Mouse (Mus musculus) retina, embryonic 14.5 days (tissue): ENCODE measurements around the gene Parp16.
A peak's percentile ranks its signal among the peaks of the same experiment; 100 is the strongest.
"Not testable (repeated sequence)": the region's sequence is repeated elsewhere in the genome, so short reads cannot be mapped to it uniquely, and the experiment has no call there.

Experiments
- DNase-seq: peaks from one replicate; pipeline ENCODE4 v3.0.0-alpha.2; 2015; ENCODE audit warnings: low spot score

Gene Parp16

GRCm38 (mm10) chr9:65208293-65209179 is 13.4 kb downstream of the Parp16 start:
- no peak for DNase-seq

- DNase-seq, result no peak
Measured at GRCm38 (mm10) chr9:65211598-65211997, 16.4 kb downstream of the Parp16 start.

GRCm38 (mm10) chr9:65214425-65214777 is 19.2 kb downstream of the Parp16 start:
- no peak for DNase-seq

DNA sequence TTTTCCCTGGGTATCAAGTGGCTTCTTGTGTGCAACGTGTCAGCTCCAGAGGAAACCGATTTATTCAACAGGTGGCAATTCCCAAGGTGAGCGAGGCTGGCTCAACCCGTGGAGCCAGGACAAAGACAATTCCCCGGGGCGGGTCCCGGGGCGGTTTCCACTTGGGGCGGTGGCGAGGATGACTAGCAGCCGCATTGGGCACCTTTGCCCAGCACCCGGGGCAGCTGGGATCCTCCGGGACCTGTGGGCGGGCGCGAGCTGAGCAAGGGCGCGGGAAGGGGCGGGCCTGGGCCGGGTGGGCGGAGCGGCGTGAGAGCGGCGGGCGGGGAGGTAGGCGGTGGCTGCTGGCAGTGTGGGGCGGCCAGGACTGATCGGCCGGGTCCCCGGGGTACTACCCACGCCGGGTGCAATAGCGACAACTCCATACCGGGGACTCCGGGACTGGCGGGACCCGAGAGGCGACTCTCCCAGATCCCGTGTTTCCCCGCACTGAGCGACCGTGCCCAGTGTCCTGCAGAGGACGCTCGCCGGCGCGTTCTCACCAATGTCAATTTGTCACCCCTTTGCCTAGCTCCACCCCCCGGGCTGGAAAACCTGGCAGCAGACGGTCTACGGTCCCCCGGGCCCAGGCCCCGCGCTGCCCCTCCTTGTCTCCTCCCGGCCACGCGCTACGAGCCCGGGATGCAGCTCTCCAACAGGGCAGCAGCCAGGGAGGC is 19.8 kb downstream of the Parp16 start:
- DNase-seq, result peak; percentile 85

DNA sequence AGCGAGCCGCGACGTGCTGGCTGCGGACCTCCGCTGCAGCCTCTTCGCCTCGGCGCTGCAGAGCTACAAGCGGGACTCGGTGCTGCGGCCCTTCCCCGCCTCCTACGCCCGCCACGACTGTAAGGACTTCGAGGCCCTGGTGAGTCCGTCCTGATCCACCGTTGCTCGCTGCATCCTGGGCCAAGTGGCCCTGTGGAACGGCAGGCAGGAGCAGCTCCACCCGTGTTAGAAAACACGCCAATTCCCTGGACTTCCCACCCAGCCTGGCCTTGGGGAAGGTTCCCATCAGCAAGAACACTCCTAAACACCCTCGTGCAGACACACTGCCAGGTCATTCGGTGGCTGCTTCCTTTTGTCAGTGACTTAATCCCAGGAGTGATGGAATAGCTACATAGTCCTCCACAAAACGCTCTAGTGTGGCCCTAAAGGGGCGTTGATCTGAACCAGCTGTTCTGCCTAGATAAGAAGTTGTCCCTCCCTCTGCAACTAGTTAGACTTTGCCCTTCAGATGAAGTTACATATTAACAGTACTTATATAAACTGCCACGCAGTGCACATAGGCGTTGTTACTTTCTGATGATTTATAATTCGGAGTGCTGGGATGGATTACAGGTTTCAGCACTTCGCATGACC is 20.5 kb downstream of the Parp16 start:
- DNase-seq, result no peak

DNA sequence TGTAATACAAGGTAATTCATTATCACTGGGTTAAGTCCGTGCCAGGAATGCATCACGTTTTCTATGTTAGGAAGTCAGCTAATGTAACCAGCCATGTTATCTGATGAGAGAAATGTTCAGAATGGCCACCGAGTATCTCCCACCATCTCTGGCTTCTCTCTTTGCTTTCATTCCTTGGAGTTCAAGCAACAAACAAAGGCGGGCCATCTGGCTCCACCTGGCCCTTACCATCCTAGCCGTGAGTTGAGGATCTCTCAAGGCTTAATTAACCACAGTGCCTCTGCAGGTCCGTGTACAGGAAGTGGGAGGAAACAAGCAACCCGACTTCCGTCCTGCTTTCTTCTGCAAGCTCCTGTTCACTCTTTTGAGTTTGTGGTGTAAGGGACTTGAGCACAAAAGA is 21.8 kb downstream of the Parp16 start:
- no peak for DNase-seq

- no peak for DNase-seq
Measured at GRCm38 (mm10) chr9:65217661-65218060, 22.5 kb downstream of the Parp16 start.

- DNase-seq, result no peak
Measured at GRCm38 (mm10) chr9:65218916-65219315, 23.8 kb downstream of the Parp16 start.

GRCm38 (mm10) chr9:65220398-65220797 is 25.2 kb downstream of the Parp16 start:
- not testable (repeated sequence) for DNase-seq

DNA sequence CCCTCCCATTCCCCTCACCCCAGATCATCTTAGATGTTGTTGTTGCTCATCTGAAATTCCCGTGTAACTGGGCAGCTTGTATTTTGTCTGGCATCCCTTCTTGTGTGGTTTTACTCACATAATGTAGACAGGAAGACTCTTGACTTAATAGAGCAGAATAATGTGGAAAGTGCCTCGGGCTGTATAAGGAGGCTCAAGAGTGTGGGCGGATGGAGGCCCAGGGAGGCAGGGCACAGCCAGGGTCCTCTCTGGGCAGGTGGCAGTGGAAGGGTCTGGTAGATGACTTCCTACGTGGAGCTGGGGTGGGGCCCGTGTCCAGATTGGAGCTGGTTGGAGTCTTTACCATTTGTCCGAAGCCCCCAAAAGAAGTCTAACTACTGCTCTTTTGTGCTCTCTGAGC is 28.8 kb downstream of the Parp16 start:
- DNase-seq, result peak; percentile 34

GRCm38 (mm10) chr9:65225795-65226194 is 30.6 kb downstream of the Parp16 start:
- peak; percentile 71 for DNase-seq

DNA sequence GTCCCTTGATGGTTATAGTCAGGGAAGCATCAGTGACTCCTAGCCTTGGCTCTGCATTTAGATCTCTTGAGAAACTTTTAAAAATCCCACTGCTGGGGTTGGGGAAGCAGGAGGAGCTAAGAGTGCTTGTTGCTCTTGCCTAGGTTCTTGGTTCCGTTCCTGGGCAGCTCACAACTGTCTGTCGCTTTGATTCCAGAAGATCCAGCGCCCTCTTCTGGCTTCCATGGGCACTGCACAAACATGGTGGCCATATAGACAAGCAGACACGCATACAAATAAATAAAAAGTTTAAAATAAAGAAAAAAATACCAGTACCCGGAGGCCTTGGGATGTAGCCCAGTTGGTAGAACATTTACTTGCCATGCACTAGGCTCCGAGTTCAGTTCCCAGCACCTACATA is 35.1 kb downstream of the Parp16 start:
- DNase-seq, result no peak

DNA sequence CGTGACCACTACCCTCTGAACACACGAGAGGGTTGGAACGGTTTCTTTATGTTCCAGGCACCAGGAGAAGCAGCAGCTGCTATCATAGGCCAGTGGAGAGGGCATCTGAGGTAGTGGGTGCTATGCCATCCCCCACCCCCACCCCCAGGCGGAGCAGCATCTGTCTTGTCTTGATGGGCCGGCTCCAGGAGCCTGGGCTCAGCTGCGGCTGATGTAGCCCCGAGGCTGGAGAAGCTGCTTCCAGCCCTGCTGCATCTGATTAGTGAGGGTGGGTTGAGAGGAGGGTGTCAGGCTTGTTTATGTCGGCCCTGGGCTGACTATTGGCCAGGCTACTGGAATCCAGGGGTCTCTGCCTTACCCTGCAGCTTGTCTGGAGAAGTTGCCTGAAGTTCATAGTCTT is 36.1 kb downstream of the Parp16 start:
- DNase-seq, result peak; percentile 32

DNA sequence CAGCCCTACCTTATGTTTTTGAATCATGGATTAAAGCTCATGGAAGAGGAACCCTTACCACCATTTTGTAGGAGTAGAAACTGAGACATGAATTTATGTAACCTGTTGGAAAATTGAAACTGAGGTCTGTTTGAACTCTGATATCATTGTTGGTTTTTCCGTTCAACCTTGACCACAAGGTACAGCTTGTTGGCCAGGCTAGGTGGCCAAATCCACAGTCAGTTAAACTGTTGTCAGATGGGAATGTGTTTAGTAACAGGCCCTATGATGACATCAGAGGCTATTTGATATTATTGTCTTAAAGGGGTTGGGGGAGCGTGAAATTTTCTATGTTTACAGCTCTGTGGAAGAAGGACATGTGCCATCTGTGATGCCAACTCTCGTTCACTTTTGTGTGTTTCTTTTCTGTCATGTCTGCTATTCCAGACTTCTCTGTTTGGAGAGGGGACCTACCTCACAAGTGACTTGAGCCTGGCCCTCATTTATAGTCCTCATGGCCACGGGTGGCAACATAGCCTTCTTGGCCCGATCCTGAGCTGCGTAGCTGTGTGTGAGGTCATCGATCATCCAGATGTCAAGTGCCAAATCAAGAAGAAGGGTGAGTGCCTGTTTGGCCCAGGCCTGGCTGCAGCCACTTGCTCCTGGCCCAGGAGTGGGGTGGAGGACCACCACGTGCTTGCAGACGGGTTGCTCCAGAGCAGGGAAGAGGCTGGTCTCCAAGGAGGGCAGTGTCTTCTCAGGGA is 38.3 kb downstream of the Parp16 start:
- no peak for DNase-seq

DNA sequence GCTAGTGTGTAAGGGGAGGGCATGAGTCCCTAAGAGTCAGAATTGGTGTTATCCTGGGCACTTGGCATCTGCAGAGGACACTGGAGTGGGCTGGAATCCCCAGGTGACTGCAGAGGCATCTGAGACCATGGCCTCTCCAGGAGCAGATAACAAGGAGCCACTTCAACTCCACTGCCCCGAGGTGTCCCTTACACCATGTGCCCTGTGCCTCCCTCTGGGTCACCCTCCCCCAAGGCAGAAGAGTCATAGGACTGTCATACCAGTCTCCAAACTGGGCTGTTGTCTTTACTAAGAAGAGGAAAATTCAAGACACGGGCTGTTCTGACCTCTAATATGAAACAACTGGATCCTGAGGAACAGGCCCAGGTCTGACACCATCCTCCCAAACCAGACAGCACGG is 39.6 kb downstream of the Parp16 start:
- no peak for DNase-seq

DNA sequence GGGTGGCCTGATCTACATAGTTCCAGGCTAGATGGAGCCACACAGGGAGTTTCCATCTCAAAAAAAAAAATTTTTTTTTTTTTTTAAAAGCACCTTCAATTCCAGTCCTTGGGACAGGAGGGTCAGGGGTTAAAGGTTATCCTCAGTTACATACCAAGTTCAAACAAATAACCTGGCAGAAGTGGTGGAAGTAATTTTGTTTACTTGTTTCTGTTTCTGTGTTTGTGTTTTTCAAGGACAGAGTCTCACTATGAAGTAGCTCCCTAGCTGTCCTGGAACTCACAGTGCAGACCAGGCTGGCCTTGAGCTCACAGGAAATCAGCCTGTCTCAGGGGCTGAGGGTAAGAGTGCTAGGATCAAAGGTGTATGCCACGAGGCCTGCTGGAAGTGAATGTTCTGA is 40.4 kb downstream of the Parp16 start:
- no peak for DNase-seq

- no peak for DNase-seq
Measured at GRCm38 (mm10) chr9:65237616-65238015, 42.5 kb downstream of the Parp16 start.

GRCm38 (mm10) chr9:65238191-65238760 is 43.1 kb downstream of the Parp16 start:
- DNase-seq, result no peak

GRCm38 (mm10) chr9:65239176-65239575 is 44.0 kb downstream of the Parp16 start:
- no peak for DNase-seq

GRCm38 (mm10) chr9:65239731-65240130 is 44.6 kb downstream of the Parp16 start:
- DNase-seq, result no peak

DNA sequence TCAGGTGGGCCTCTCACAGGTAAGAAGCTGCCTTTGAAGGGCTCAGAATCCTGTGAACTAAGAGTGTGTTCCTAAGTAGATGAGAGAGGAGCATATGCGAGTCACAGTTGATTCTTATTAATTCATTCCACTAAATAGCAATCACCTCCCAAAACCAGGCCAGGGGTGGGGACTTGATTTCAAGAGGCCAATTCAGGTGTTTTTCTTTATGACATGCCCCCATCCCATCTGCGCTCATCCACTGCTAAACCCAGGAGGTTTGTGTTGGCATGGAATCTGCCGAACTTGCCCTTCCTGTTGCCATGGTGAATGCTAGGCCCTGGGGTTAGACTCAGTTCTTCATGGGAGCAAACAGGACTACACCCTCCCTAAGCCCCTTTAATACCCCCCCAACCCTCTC is 45.4 kb downstream of the Parp16 start:
- no peak for DNase-seq

- no peak for DNase-seq
Measured at GRCm38 (mm10) chr9:65241973-65242372, 46.8 kb downstream of the Parp16 start.
